Mouse (Mus musculus) intestine, postnatal 0 days (tissue): ENCODE data around the gene Cldn20. TPM values are rescaled to one million over a fixed set of nuclear protein-coding genes. Genes with fewer than 3 reads are reported as not detected.

Source experiments
- ATAC-seq: fragments of 200-750 bp; cut with Nextera tagmentation; 2 replicates; pipeline ENCODE4 v1.8.0; 2017; ENCODE audit warnings: mild to moderate bottlenecking, moderate TSS enrichment, moderate library complexity
- H3K27ac ChIP-seq: fragments of 300-500 bp; sonication (generic); 2 replicates; pipeline ENCODE4 v1.5.1; 2014; ENCODE audit warnings: mild to moderate bottlenecking, low read depth, low read length, moderate library complexity
- H3K27me3 ChIP-seq: fragments of 300-500 bp; sonication (generic); replicated peaks from 2 replicates; pipeline ENCODE4 v1.6.1; 2014; ENCODE audit warnings: low read length, mixed read lengths; ENCODE audit not compliant: control insufficient read depth, insufficient read depth
- H3K36me3 ChIP-seq: fragments of 300-500 bp; sonication (generic); 2 replicates; pipeline ENCODE4 v1.6.1; 2014; ENCODE audit warnings: mild to moderate bottlenecking, moderate library complexity; ENCODE audit not compliant: control insufficient read depth, insufficient read depth
- H3K4me1 ChIP-seq: fragments of 300-500 bp; sonication (generic); replicated peaks from 2 replicates; pipeline ENCODE4 v1.6.1; 2014; ENCODE audit warnings: antibody characterized with exemption, low read length, mixed read lengths; ENCODE audit not compliant: control insufficient read depth, insufficient read depth
- H3K4me2 ChIP-seq: fragments of 300-500 bp; sonication (generic); replicated peaks from 2 replicates; pipeline ENCODE4 v1.6.1; 2014; ENCODE audit warnings: low read depth, mild to moderate bottlenecking, moderate library complexity
- H3K4me3 ChIP-seq: fragments of 300-500 bp; sonication (generic); 2 replicates; pipeline ENCODE4 v1.5.1; 2014; ENCODE audit warnings: low read depth, low read length
- H3K9ac ChIP-seq: fragments of 300-500 bp; sonication (generic); 2 replicates; pipeline ENCODE4 v1.6.1; 2014; ENCODE audit warnings: mild to moderate bottlenecking, low read depth, low read length
- H3K9me3 ChIP-seq: fragments of 300-500 bp; sonication (generic); 2 replicates; pipeline ENCODE4 v1.6.1; 2016; ENCODE audit warnings: mixed run types; ENCODE audit not compliant: control insufficient read depth
- CTCF ChIP-seq: sonication (generic); IDR thresholded peaks from 2 replicates; pipeline ENCODE4 v1.5.1; 2016; ENCODE audit warnings: low read depth, mild to moderate bottlenecking, control low read depth, antibody characterized with exemption, moderate library complexity
- WGBS: fragments of 180-500 bp; shearing (Covaris S2); extraction: QIAGEN DNeasy Blood & Tissue Kit; methylation state at CpG from one replicate; pipeline ENCODE4 v1.1.7; 2014; 5-methylcytosine and 5-hydroxymethylcytosine counted together
- polyA plus RNA-seq: library from polyadenylated mRNA; unstranded; fragments of >200 nt; fragmentation: Nextera tagmentation; extraction: Ambion mirVana; gene quantifications from 2 replicates; pipeline ENCODE4 v1.2.1, GENCODE M21; 2015

Gene Cldn20
- polyA plus RNA-seq, 1 experiment from 2014 or later, result not detected

DNA sequence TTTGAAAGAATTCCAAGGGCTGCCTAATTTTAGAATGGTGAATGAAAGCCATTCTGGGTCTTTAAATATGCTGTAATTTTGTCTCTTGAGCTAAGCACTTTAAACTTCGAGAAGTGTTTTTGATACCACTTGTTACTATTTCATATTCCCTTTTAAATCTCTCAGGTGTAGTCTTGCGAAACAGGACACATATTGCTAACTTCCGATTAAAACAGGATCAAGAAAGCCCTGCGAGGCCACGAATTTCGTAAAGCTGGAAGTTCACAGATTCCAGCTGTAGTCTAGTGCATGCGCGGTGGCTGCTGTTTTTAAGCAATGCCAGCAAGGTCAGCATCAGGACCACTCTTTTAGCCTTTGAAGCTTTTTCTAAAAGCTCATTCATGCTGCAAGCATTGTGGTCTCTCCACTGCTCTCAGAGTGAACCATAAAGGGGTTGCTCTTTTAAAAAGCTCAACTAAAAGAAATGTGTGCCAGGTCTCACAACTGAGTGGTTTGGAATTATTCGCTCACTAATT, 26.1 kb downstream of the Cldn20 start:
- ATAC-seq, result no peak
- Histone ChIP-seq H3K4me1 (0 out of 2 replicates have a peak, but pooled peaks cover 7% of the 10 kb centered on the region), H3K4me3 (peak overlapping the region; percentile 52), H3K27me3 (no peaks in the 10 kb centered on the region), H3K4me2 (peak overlapping the region; percentile 62), H3K27ac (peak overlapping the region; percentile 62; the same call in 1 of the 2 replicates), H3K9me3 (no peaks in the 10 kb centered on the region), H3K36me3 (no peaks in the 10 kb centered on the region), H3K9ac (no peak overlapping the region)
- no peak for TF ChIP-seq CTCF
- 81% methylated on average over 9 of the region's 9 CpGs for WGBS

DNA sequence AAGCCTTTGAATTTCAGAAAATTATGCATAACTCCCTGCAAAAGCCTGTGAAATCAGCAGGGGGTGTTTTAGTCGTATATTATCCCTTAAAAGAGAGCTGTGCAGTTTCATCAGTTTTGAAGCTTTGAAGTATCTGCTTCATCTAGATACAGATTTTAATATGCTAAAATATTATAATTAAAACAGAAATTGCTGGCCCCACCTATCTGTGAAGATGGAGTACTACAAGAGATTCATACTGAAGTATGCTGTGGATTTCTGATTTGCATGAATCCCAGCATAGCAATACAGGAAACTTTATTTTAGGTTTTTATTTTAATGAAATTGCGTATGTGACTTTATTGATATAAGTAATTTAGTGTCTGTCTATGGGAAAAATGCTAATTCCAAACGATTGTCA, 28.2 kb downstream of the Cldn20 start:
- ATAC-seq, result no peak
- 72% methylated on average over 3 of the region's 3 CpGs for WGBS
- H3K4me1 ChIP-seq, result 0 out of 2 replicates have a peak, but pooled peaks cover 7% of the 10 kb centered on the region

DNA sequence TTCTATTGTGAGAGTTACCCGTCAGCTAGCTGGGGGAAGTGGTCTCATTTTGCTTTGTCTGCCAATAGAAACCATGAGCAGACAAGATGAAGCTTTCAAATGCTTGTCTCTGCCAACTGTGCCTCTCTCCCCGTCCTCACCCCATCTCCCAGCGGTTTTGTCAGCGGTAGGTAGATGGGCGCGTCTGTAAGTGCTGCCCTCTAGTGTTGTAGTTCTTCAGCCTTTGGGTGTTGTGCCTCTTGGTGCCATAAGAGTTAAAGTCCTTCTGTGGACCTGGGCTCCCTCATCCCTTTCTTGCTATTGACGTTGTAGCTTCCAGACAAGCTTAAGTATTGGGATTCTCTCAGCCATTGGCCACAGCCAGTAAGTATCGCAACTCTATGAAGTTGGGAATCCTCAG, 30.1 kb downstream of the Cldn20 start:
- WGBS, result 51% methylated on average over 8 of the region's 8 CpGs
- no peaks in the 10 kb centered on the region for H3K9me3 ChIP-seq
- no peaks in the 10 kb centered on the region for H3K27me3 ChIP-seq
- no peak overlapping the region for H3K4me3 ChIP-seq
- no peak overlapping the region for H3K27ac ChIP-seq
- H3K4me2 ChIP-seq, result no peak overlapping the region
- H3K36me3 ChIP-seq, result no peaks in the 10 kb centered on the region
- ATAC-seq, result no peak
- 0 out of 2 replicates have a peak, but pooled peaks cover 5% of the 10 kb centered on the region for H3K4me1 ChIP-seq
- H3K9ac ChIP-seq, result no peak overlapping the region
- TF ChIP-seq CTCF, result peak; percentile 58

More for the DNA sequence above, 28.2 kb downstream of the Cldn20 start:
- Histone ChIP-seq H3K4me2 (no peak overlapping the region), H3K9me3 (no peaks in the 10 kb centered on the region), H3K4me3 (no peak overlapping the region), H3K27ac (no peak overlapping the region), H3K9ac (no peak overlapping the region), H3K36me3 (no peaks in the 10 kb centered on the region), H3K27me3 (no peaks in the 10 kb centered on the region)
- TF ChIP-seq CTCF, result peak; percentile 48

DNA sequence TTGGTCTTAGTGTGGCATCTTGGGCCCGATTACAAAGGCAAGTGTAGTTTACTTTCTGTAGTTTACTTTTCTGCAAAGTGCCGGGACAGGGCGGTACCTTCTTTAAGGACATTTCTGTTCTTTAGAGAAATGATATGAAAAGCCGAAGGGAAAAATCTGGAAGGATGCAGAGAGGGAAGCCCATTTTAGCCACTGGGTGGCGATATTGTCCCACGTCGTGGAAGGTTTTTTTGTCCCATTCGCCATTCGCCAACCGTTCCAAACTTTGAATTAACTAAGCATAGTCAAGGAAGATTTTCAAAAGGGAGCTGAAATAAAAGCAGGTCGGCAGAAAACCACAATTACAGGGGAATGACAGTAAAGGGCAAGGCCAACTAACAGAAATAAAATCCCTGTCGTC, 38.5 kb downstream of the Cldn20 start:
- WGBS, result 4% methylated on average over 12 of the region's 12 CpGs
- H3K4me3 ChIP-seq, result no peak overlapping the region
- H3K9me3 ChIP-seq, result no peaks in the 10 kb centered on the region
- H3K27me3 ChIP-seq, result no peaks in the 10 kb centered on the region
- no peak for ATAC-seq
- peak; percentile 92 for TF ChIP-seq CTCF
- H3K27ac ChIP-seq, result no peak overlapping the region
- H3K36me3 ChIP-seq, result no peaks in the 10 kb centered on the region
- no peak overlapping the region for H3K9ac ChIP-seq
- H3K4me2 ChIP-seq, result 0 out of 2 replicates have a peak overlapping the region, but pooled peaks have one; percentile 24
- H3K4me1 ChIP-seq, result no peaks in the 10 kb centered on the region

Other genes with a start within 250 kb of the Cldn20 start
- 1.9 and 2.1 TPM in 2 replicates for gene Tiam2, start 206.0 kb upstream of the Cldn20 start, polyA plus RNA-seq
- 5.6 and 6.2 TPM in 2 replicates for gene Tfb1m, start 25.2 kb downstream of the Cldn20 start, polyA plus RNA-seq
- not detected in 2 replicates for gene Nox3, start 163.7 kb downstream of the Cldn20 start, polyA plus RNA-seq